Mouse (Mus musculus) E14TG2a.4 (cell line): ENCODE measurements around the gene Hps6.

Experiments
- CTCF ChIP-seq: conservative IDR thresholded peaks from 2 replicates; pipeline ENCODE4 v1.5.1; 2014; ENCODE audit warnings: low read length
- NANOG ChIP-seq: IDR thresholded peaks from 2 replicates; pipeline ENCODE4 v1.6.1; 2014; ENCODE audit warnings: borderline replicate concordance, low read length, mixed read lengths
- POU5F1 ChIP-seq: IDR thresholded peaks from 2 replicates; pipeline ENCODE4 v1.6.1; 2014; ENCODE audit warnings: low read length, borderline replicate concordance

DNA sequence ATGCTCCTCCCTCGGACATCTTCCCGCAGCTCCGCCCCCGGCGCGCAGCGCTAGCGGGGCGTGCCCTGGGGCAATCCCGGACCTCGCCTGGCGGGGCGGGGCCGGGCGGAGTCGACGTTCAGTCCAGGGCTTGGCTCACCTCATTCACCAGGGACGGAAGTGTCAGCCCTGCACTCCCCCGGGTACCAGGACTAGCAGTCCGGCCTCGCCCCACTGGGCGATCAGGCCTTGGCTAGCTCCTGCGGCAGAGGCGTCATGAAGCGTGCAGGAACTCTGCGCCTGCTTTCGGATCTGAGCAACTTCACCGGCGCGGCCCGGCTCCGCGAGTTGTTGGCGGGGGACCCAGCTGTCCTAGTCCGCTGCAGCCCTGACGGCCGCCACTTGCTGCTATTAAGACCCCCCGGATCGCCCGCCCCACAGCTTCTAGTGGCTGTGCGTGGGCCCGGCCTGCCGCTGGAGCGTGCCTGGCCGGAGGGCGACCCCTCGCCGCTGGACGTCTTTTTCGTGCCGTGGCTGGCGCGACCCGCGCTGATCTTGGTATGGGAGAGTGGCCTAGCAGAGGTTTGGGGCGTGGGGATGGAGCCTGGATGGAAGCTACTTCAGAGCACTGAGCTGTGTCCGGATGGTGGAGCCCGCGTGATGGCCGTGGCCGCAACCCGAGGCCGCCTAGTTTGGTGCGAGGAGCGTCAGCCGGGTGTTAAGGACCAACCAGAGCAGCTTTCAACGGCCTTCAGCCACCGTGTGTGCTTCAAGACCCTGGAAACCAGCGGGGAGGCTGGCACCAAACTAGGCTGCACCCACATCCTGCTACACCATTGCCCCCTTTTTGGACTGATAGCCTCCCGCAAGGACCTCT lies at the start of gene Hps6:
- no peak for TF ChIP-seq CTCF
- TF ChIP-seq NANOG, result no peak
- no peak for TF ChIP-seq POU5F1
